Mouse (Mus musculus): ENCODE data around the gene Tspan33.
"Not testable (repeated sequence)": the region's sequence is repeated elsewhere in the genome, so short reads cannot be mapped to it uniquely, and the experiment has no call there.

Tspan33 gene

GRCm38 (mm10) chr6:29756476-29756875 lies 62.5 kb downstream of the Tspan33 start:
- DNase-seq: no peak

DNA sequence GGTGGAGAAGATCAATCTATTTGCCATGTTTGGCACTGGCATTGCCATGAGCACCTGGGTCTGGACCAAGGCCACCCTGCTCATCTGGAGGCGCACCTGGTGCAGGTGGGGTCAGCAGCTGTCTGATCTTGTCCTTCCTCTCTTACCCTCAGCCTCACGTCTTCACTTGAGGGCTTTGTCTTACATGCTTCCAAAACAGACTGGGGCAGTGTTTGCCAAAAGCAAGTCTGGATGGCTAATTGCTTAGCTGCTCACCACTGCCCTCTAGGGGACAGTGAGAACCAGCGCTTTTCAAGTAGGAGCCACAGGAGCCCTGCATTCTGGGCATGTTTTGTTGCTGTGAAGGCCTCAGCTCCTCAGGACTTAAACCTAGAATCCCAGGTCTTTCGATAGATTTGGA lies 64.4 kb downstream of the Tspan33 start:
- peak; percentile 69 for DNase-seq

GRCm38 (mm10) chr6:29759012-29759679 lies 65.1 kb downstream of the Tspan33 start:
- DNase-seq: no peak

DNA sequence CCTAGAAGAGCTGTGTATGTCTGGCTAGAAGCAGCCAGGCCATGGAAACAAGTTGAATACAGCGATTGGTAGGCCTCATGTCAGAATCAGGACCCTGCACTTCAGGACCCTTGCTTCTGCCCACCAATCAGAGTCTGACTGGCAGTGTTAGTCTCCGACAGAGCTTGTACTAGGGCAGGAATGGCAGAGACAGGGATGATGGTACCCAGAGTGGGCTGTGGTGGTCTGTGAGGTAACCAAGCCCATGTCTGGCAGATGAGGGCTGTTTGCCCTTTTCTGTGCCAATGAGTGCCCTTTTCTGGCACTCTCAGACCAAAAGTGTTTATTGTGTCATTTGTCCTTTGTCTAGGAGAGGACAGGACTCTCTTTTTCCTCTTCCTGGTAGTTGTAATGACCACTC lies 66.4 kb downstream of the Tspan33 start:
- DNase-seq: not testable (repeated sequence)

- no peak for DNase-seq
These were observed 67.3 kb downstream of the Tspan33 start for GRCm38 (mm10) chr6:29761282-29761681.

- DNase-seq: no peak
These were observed 68.5 kb downstream of the Tspan33 start for GRCm38 (mm10) chr6:29762524-29762923.

- no peak for DNase-seq
These were observed 72.9 kb downstream of the Tspan33 start for GRCm38 (mm10) chr6:29766874-29767273.
